Mouse (Mus musculus): ENCODE results near the gene Ptges3.
"Not testable (repeated sequence)": the region's sequence is repeated elsewhere in the genome, so short reads cannot be mapped to it uniquely, and the experiment has no call there.

The Ptges3 gene

GRCm38 (mm10) chr10:128059207-128059981 is 640 bp downstream of the Ptges3 start:
- DNase-seq (ENCODE audit: low read depth, low spot score), result peak; percentile 87

DNA sequence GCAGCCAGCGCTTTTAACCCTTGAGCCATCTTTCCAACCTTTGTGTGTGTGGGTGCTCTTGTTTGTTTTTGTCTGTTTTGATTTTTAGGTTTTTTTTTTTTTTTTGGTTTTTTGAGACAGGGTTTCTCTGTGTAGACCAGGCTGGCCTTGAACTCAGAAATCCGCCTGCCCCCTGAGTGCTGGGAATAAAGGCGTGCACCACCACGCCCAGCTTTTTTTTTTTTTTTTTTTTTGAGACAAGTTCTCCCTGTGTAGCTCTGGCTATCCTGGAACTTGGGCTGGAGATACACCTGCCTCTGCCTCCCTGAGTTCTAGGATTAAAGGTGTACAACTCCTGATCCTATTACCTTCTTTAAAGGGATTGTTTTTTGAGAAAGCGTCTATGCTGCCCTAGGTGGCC is 2.4 kb downstream of the Ptges3 start:
- DNase-seq (ENCODE audit: low read depth, low spot score), result no peak

DNA sequence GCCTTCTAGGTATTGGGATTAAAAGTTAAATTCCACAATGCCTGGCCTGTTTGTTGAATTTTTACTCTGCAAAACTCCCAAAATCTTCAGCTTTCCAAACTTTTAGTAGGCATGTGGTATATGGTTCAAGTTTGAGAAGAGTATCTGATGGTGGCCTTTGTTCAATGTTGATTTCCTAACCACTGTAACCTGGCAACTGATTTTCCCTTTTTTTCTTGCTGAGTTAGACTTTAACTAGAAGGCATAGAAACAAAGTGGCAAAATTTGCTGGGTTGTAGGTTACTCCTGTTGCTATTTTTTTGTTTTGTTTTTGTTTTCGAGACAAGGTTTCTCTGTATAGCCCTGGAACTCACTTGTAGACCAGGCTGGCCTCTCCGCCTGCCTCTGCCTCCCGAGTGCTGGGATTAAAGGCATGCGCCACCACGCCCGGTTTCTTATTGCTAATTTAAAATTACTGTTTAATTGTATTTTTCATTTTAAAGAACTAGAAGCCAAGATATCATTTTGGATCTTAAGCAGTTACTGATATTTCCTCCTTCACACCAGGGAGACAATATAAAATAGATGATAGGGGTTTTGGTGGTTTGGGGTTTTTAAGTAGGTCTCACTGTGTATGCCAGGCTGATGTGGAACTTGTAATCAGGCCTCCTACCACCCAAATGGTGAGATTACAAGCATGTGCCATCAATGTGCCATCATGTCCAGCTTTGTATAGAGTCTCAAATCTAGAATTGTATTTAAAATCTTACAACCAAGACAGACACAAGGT is 3.7 kb downstream of the Ptges3 start:
- no peak for DNase-seq (ENCODE audit: low read depth, low spot score)

DNA sequence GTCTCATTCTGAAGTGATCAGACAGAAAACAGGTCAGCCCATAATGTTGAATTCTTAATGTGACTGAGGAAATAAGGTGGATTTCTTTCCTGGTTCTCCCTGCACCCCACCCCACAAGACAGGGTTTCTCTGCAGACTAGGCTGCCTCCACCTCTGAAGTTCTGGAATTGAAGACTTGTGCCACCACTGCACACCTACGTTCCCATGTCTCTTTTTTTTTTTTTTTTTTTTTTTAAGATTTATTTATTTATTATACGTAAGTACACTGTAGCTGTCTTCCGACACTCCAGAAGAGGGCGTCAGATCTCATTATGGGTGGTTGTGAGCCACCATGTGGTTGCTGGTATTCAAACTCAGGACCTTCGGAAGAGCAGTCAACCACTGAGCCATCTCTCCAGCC is 7.3 kb downstream of the Ptges3 start:
- no peak for DNase-seq (ENCODE audit: low read depth, low spot score)

GRCm38 (mm10) chr10:128069201-128069600 is 10.4 kb downstream of the Ptges3 start:
- no peak for DNase-seq (ENCODE audit: low read depth, low spot score)

- DNase-seq (ENCODE audit: low read depth, low spot score), result not testable (repeated sequence)
Observed at GRCm38 (mm10) chr10:128070432-128070831, 11.7 kb downstream of the Ptges3 start.

- DNase-seq (ENCODE audit: low read depth, low spot score), result not testable (repeated sequence)
Observed at GRCm38 (mm10) chr10:128078269-128078668, 19.5 kb downstream of the Ptges3 start.

- DNase-seq (ENCODE audit: low read depth, low spot score), result peak; percentile 50
Observed at GRCm38 (mm10) chr10:128080496-128080895, 21.7 kb downstream of the Ptges3 start.

DNA sequence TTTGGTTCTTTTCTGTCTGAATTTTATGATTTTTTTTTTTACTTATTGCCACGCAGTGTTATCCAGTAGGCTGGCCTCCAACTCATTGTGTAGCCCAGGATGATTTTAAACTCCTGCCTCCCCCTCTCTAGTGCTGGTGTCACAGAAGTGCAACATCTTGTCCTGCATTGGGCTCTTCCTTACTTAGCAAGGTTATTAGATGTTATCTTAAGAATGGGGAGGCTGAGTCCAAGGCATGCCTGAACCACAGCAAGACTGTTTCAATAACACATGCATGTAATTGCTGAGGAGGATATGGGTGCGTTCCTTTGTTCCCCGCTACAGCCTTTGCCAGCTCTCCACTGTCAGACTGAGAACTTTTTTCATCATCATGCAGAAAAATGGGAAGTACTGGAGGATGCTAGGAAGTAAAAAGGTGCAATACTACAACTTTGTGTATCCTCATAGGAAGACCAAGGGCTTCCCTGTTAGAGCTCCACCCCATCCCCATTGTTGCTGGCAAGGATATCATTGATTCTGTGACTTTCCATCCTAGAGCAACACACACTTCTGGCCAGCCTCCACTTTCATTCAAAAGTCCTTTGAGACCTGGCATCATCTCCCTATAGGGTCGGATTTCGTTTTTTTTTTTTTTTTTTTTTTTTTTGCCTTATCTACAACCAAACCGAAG is 23.2 kb downstream of the Ptges3 start:
- DNase-seq (ENCODE audit: low read depth, low spot score), result no peak

DNA sequence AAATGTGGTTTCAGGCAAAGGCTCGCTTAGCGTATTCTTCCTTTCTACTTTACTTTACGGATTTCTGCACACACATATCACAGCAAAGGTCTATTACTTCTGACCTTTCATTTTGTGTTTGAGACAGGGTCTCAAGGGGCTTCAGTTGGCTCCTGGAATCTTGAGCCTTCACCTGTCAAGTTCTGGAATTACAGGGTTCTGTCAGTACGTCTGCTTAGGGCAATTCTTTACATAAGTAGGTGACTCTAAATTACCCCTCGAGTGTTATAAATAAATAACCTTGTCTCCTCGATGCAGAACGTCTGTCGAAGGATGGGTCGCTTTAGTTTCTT is 23.7 kb downstream of the Ptges3 start:
- peak; percentile 24 for DNase-seq (ENCODE audit: low read depth, low spot score)

DNA sequence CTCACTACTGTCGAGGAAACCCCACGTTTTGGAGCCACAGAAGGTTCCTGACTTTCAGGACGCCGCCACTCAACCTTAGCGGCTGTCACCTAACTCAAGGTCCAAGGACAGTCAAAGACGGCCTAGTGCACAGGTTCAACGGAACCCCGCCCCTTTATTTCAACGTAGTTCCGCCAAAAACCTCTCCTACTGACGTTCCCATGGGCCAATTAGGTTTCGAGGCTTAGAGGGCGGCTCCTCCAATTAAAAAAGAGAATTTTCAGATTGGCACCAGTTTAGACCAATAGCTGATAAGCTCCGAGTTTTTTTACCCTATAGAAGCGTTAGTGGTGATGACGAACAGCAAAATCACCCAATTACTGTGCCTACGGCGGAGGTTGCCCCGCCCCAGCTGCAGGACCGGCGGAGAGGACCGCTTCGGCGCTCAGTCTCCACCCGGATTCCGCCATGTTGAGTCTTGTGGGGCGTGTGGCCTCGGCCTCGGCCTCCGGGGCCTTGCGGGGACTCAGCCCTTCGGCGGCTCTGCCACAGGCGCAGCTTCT is 24.2 kb downstream of the Ptges3 start, which contains the start of gene Atp5b:
Atp5b (plus strand) TSS at position 394 of the 542 bp plus-strand sequence.
- peak; percentile 99 for DNase-seq (ENCODE audit: low read depth, low spot score)

GRCm38 (mm10) chr10:128083688-128084087 is 24.9 kb downstream of the Ptges3 start:
- no peak for DNase-seq (ENCODE audit: low read depth, low spot score)

- no peak for DNase-seq (ENCODE audit: low read depth, low spot score)
Observed at GRCm38 (mm10) chr10:128084160-128084559, 25.4 kb downstream of the Ptges3 start.

- DNase-seq (ENCODE audit: low read depth, low spot score), result peak; percentile 51
Observed at GRCm38 (mm10) chr10:128086391-128086790, 27.6 kb downstream of the Ptges3 start.

- DNase-seq (ENCODE audit: low read depth, low spot score), result not testable (repeated sequence)
Observed at GRCm38 (mm10) chr10:128087216-128087615, 28.5 kb downstream of the Ptges3 start.

DNA sequence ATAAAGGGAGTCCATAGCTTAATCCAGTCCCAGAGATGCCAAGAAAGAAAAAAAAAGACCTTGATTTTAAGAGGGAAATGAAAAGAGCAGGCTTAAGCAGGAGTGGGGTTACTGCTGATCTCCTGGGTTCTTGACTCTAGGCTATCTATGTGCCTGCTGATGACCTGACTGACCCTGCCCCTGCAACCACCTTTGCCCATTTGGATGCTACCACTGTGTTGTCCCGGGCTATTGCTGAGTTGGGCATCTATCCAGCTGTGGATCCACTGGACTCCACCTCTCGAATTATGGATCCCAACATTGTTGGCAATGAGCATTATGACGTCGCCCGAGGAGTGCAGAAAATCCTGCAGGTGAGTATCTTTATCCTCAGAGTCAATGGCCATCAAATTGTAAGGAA is 29.4 kb downstream of the Ptges3 start:
- no peak for DNase-seq (ENCODE audit: low read depth, low spot score)

DNA sequence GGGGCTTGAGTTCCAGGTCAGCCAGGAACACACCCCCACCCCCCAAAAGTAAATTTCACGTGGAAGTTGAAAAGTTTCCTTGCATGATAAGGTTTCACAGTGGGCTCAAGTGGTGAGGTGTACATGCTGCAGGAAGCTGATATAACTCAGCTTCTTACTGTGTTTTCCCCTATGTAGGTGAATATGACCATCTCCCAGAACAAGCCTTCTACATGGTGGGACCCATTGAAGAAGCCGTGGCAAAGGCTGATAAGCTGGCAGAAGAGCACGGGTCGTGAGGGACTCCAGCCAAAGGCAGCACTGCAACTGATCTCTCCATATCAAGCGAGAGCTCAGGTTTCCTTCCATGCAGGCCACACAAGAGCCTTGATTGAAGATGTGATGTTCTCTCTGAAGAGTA is 31.1 kb downstream of the Ptges3 start:
- no peak for DNase-seq (ENCODE audit: low read depth, low spot score)

- peak; percentile 91 for DNase-seq (ENCODE audit: low read depth, low spot score)
Observed at GRCm38 (mm10) chr10:128090651-128091563, 32.2 kb downstream of the Ptges3 start.

DNA sequence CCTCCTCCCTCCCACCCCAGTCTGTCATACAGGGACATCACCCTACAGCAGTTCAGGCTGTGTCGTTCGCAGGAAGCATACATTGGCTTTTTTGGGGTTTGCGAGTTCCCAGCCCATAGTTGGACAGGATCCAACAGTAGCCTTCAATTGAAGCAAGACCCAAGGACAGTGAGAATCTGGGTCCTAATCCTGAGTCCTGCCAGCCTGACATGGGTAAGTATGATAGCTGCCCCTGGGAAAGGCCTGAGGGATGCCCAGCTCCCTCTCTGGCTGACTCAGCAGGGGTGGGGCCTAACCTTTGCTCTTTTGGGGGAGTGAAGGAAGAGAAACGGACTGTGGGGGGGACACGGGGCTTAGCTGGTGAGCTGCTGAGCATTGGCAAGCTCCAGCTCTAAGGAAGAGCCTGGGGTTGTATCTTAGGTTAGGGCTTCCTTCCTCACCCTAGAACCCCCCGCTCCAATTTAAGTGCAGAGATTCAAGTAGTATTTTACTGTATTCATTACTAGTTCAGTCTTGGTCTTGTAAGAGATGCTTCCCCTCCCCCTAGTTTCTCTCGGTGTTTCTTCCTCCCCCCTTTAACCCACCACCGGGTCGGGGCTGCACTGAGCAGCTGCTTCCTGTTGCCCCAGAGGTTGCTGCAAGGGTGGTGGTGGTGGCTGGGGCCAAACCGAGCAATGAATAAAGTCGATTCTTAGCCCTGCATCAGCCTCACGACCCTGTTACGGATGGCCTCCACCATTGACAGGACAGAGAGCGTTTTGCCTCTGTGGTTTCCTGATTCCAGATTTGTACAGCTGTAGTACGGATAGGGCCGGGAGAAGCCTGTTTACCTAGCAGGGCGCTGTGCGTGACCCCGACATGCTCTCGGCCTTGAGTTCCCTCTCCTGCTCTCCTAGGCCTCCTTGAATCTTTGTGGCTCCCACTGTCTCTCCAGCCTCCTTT is 33.1 kb downstream of the Ptges3 start, which contains the start of gene Baz2a:
Baz2a (plus strand) TSS at position 14 of the 942 bp plus-strand sequence.
- peak; percentile 66 for DNase-seq (ENCODE audit: low read depth, low spot score)

Measured in CD4-positive helper T cell, adult 2 months (primary cell).